Mouse (Mus musculus): ENCODE results near the gene Gm9970. TPM values are rescaled to one million over a fixed set of nuclear protein-coding genes. Genes with fewer than 3 reads are reported as not detected.

Gene Gm9970
- polyA plus RNA-seq, 1 experiment from 2014 or later = not detected

DNA sequence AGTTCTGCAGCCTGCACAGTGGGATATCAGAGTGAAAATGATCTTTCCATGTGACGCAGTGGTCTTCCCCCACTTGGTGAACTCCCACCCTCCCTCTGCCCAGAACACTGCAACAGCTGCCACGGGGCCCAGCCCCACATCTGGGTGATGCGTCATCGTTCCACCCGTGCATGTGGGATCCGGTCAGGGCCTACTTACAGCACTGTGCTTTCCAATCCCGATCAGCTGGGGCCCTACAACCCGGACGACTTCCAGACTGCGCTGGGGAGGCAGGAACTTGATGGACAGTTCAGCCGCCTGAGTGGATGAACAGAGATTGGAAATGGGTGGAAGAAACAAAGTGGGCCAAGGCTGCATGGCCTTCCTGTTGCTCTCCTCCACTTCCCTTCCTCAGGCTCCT lies 16.6 kb upstream of the Gm9970 start:
- Histone ChIP-seq H3K9me3 (ENCODE audit: control insufficient read depth, low read length) (no peaks in the 10 kb centered on the region), H3K9ac (ENCODE audit: low read depth, low read length) (no peak overlapping the region), H3K4me1 (replicated peaks; ENCODE audit: control insufficient read depth, insufficient read depth, low read length) (no peaks in the 10 kb centered on the region), H3K4me3 (ENCODE audit: low read depth, low read length) (no peak overlapping the region), H3K27ac (ENCODE audit: low read depth, low read length) (no peak overlapping the region), H3K4me2 (no peak overlapping the region), H3K36me3 (ENCODE audit: control insufficient read depth, insufficient read depth, low read length) (no peaks in the 10 kb centered on the region; the same call in none of the 2 replicates), H3K27me3 (replicated peaks; ENCODE audit: control insufficient read depth, insufficient read depth, low read length) (no peaks in the 10 kb centered on the region)
- DNase-seq (ENCODE audit: low spot score) (no peak), ATAC-seq (replicated peaks; ENCODE audit: low FRiP score) (no peak)
- 80% methylated on average over 11 of the region's 11 CpGs for WGBS

DNA sequence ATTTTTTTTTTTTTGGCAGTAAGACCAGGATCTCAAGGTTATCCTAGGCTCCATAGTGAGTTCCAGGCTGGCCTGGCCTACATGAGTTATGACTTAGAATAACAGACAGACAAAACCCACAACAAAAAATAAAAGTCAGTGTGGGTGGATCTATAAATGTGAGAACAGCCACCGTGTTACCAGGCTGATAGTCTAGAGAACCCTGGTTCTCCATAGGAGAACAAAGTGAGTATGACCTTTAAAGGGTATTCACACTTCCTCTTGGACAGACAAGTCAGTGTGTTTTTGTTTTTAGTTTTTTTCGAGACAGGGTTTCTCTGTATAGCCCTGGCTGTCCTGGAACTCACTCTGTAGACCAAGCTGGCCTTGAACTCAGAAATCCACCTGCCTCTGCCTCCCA lies 14.9 kb upstream of the Gm9970 start:
- Histone ChIP-seq H3K27ac (ENCODE audit: low read depth, low read length) (no peak overlapping the region), H3K9ac (ENCODE audit: low read depth, low read length) (no peak overlapping the region), H3K4me1 (replicated peaks; ENCODE audit: control insufficient read depth, insufficient read depth, low read length) (peaks cover 5% of the 10 kb centered on the region; the same call in 1 of the 2 replicates), H3K36me3 (ENCODE audit: control insufficient read depth, insufficient read depth, low read length) (peaks cover 7% of the 10 kb centered on the region), H3K27me3 (replicated peaks; ENCODE audit: control insufficient read depth, insufficient read depth, low read length) (no peaks in the 10 kb centered on the region), H3K9me3 (ENCODE audit: control insufficient read depth, low read length) (no peaks in the 10 kb centered on the region), H3K4me2 (no peak overlapping the region), H3K4me3 (ENCODE audit: low read depth, low read length) (no peak overlapping the region)
- no peak for DNase-seq (ENCODE audit: low spot score)
- ATAC-seq (replicated peaks; ENCODE audit: low FRiP score) = no peak
- 91% methylated on average over 2 of the region's 2 CpGs for WGBS

DNA sequence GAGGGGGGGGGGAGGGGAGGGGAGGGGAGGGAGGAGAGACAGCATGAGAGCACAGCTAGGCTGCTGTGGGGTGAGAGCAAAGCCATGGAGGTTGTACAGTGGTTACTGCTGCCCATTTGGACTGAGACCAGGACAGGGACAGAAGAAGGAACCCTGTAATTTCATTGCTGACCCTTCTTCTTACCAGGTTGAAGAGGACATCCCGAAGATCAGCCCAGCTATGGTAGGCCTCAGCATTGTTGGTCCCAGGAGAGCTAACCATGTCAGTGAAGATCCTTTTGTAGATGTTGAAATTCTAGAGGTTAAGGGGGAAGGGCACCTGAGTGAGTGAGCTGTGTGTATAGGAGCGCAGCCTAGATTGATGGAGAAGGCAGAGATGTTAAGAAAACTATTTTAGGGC lies 14.3 kb upstream of the Gm9970 start:
- Histone ChIP-seq H3K4me3 (ENCODE audit: low read depth, low read length) (no peak overlapping the region), H3K9ac (ENCODE audit: low read depth, low read length) (no peak overlapping the region), H3K27me3 (replicated peaks; ENCODE audit: control insufficient read depth, insufficient read depth, low read length) (no peaks in the 10 kb centered on the region), H3K4me2 (no peak overlapping the region), H3K27ac (ENCODE audit: low read depth, low read length) (no peak overlapping the region), H3K4me1 (replicated peaks; ENCODE audit: control insufficient read depth, insufficient read depth, low read length) (peaks cover 6% of the 10 kb centered on the region; the same call in 1 of the 2 replicates), H3K36me3 (ENCODE audit: control insufficient read depth, insufficient read depth, low read length) (peaks cover 13% of the 10 kb centered on the region), H3K9me3 (ENCODE audit: control insufficient read depth, low read length) (no peaks in the 10 kb centered on the region)
- 94% methylated on average over 2 of the region's 2 CpGs for WGBS
- peak; percentile 26 for DNase-seq (ENCODE audit: low spot score)
- ATAC-seq (replicated peaks; ENCODE audit: low FRiP score) = no peak

DNA sequence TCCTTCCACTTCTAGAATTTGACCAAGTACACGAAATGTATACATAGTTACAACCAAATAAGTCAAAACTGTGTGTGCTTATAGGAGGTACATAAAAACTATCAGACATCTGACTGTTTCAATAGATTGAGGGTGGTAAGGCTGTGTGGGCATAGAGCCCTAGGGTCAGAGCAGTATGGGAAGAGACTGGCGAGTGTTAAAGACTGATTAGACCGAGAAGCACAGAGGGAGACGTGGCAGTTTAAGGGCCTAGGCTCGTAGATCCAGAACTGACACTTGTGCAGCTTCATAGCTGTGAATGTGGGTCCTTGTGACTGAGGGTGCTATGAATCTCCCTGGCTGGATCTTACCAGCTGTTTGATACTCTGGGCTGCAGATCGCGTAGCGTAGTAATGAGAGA lies 13.9 kb upstream of the Gm9970 start:
- Histone ChIP-seq H3K36me3 (ENCODE audit: control insufficient read depth, insufficient read depth, low read length) (peaks cover 15% of the 10 kb centered on the region), H3K4me3 (ENCODE audit: low read depth, low read length) (no peak overlapping the region)

DNA sequence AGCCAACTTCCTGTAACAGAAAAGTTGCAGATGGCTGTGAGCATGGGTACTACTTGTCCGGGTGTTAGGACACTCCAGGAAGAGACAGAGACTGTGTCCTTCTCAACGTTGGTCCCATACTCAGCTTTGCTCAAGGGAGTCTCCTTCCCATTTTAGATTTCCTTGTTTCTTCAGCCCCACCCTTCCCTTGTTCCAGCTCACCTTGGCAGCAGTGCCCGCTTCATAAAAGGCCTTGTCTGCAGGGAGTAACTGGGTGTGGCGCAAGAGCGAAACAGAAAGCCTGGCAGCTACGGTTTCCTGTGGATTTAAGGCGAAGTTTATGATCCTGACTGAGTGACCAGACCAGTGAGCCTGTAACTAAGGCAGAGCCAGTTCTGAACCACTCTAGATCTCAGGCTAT lies 13.4 kb upstream of the Gm9970 start:
- Histone ChIP-seq H3K9me3 (ENCODE audit: control insufficient read depth, low read length) (no peaks in the 10 kb centered on the region), H3K36me3 (ENCODE audit: control insufficient read depth, insufficient read depth, low read length) (peaks cover 18% of the 10 kb centered on the region), H3K27ac (ENCODE audit: low read depth, low read length) (no peak overlapping the region), H3K27me3 (replicated peaks; ENCODE audit: control insufficient read depth, insufficient read depth, low read length) (no peaks in the 10 kb centered on the region), H3K9ac (ENCODE audit: low read depth, low read length) (no peak overlapping the region), H3K4me3 (ENCODE audit: low read depth, low read length) (no peak overlapping the region), H3K4me1 (replicated peaks; ENCODE audit: control insufficient read depth, insufficient read depth, low read length) (peaks cover 6% of the 10 kb centered on the region; the same call in 1 of the 2 replicates), H3K4me2 (no peak overlapping the region)
- 78% methylated on average over 7 of the region's 7 CpGs for WGBS
- ATAC-seq (replicated peaks; ENCODE audit: low FRiP score) (no peak), DNase-seq (ENCODE audit: low spot score) (peak; percentile 20)

More for the DNA sequence above, 13.9 kb upstream of the Gm9970 start:
- Histone ChIP-seq H3K9me3 (ENCODE audit: control insufficient read depth, low read length) (no peaks in the 10 kb centered on the region), H3K9ac (ENCODE audit: low read depth, low read length) (no peak overlapping the region), H3K27ac (ENCODE audit: low read depth, low read length) (no peak overlapping the region), H3K4me1 (replicated peaks; ENCODE audit: control insufficient read depth, insufficient read depth, low read length) (peaks cover 6% of the 10 kb centered on the region; the same call in 1 of the 2 replicates), H3K27me3 (replicated peaks; ENCODE audit: control insufficient read depth, insufficient read depth, low read length) (no peaks in the 10 kb centered on the region), H3K4me2 (no peak overlapping the region)
- 77% methylated on average over 8 of the region's 8 CpGs for WGBS
- no peak for ATAC-seq (replicated peaks; ENCODE audit: low FRiP score)
- DNase-seq (ENCODE audit: low spot score) = peak; percentile 18

DNA sequence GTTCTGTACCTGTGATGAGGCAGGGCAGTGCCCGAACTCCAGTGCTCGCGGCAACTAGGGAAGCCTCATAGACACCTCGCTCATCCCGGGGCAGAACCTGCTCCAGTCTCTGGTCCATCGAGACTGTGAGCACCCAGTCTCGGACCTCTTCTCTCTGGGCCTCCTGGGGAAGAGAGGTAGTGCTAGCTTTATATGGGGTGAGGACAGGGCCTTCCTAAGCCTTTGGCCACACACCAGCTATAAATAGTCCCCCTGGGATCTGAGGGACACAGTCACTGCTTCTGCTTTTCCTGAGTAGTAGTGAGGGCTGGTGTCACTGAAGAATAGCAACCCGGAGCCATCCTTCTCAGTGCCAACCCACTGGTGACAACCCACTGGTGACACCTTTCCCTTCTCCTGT lies 12.8 kb upstream of the Gm9970 start:
- DNase-seq (ENCODE audit: low spot score) (peak; percentile 30), ATAC-seq (replicated peaks; ENCODE audit: low FRiP score) (no peak)
- peaks cover 6% of the 10 kb centered on the region; the same call in 1 of the 2 replicates for H3K4me1 ChIP-seq (replicated peaks; ENCODE audit: control insufficient read depth, insufficient read depth, low read length)
- H3K9ac ChIP-seq (ENCODE audit: low read depth, low read length) = no peak overlapping the region
- 94% methylated on average over 8 of the region's 8 CpGs for WGBS
- H3K4me3 ChIP-seq (ENCODE audit: low read depth, low read length) = no peak overlapping the region
- H3K27ac ChIP-seq (ENCODE audit: low read depth, low read length) = no peak overlapping the region
- peaks cover 22% of the 10 kb centered on the region for H3K36me3 ChIP-seq (ENCODE audit: control insufficient read depth, insufficient read depth, low read length)
- H3K27me3 ChIP-seq (replicated peaks; ENCODE audit: control insufficient read depth, insufficient read depth, low read length) = no peaks in the 10 kb centered on the region
- no peak overlapping the region for H3K4me2 ChIP-seq
- H3K9me3 ChIP-seq (ENCODE audit: control insufficient read depth, low read length) = no peaks in the 10 kb centered on the region

DNA sequence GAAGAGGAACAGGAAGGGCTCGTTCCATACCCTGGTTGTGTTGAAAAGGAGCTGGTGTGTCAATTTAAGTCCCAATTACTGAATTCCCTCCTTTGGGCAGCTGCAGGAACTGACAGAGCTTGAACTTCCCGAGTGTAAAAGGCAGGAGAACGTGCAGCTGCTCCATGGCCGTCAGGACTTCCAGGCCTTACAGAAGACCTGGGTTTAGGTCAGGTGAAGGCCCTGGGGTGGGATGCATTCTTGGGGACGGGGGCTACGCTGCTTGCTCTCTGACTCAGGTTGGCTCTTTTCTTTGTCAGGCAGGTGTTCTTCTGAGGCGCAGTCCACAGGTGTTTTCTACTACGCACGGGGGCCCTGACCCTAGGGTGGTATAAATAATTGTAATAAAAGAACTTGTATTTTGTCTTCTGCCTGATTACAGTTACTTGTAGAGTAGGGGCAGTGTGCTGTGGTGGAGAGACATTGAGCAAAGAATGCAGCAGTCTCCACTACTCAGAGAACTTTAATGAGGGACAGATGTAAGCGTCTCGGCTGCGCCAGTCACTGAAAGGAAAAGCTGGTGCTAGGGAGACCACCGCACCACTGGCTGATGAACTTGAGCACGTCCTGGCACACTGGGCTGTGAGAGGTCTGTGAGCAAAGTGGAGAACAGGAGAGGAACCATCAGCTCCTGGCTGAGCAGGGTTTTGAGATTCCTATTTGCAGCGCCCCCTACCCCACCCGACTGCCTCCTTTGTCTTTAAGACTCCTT lies 11.9 kb upstream of the Gm9970 start:
- no peak overlapping the region for H3K27ac ChIP-seq (ENCODE audit: low read depth, low read length)

DNA sequence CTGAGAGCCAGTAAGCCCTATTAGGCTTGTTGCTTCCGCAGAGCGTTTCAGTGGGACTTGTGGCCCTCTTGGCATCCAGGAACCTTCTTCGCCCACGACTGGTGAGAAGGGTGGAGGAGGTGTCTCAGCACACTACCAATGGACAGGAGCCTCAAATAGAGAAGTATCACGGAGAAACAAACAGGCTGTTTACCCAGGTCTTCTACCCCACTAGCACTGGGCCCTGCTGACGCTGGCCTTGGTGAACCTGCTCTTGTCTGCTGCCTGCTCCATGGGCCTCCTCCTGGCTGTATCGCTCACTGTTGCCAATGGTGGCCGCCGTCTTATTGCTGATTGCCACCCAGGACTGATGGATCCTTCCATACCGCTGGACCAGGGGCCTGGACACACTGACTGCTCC lies 11.1 kb upstream of the Gm9970 start:
- ATAC-seq (replicated peaks; ENCODE audit: low FRiP score) (peak; percentile 9; the same call in 1 of the 2 replicates), DNase-seq (ENCODE audit: low spot score) (no peak)
- Histone ChIP-seq H3K4me3 (ENCODE audit: low read depth, low read length) (peak overlapping the region; percentile 47), H3K27ac (ENCODE audit: low read depth, low read length) (no peak overlapping the region), H3K4me1 (replicated peaks; ENCODE audit: control insufficient read depth, insufficient read depth, low read length) (peaks cover 6% of the 10 kb centered on the region; the same call in 1 of the 2 replicates), H3K9me3 (ENCODE audit: control insufficient read depth, low read length) (no peaks in the 10 kb centered on the region), H3K36me3 (ENCODE audit: control insufficient read depth, insufficient read depth, low read length) (peaks cover 28% of the 10 kb centered on the region), H3K4me2 (peak overlapping the region; percentile 60), H3K27me3 (replicated peaks; ENCODE audit: control insufficient read depth, insufficient read depth, low read length) (no peaks in the 10 kb centered on the region), H3K9ac (ENCODE audit: low read depth, low read length) (no peak overlapping the region)
- 57% methylated on average over 10 of the region's 10 CpGs for WGBS

More for the DNA sequence above, 11.9 kb upstream of the Gm9970 start:
- Histone ChIP-seq H3K27me3 (replicated peaks; ENCODE audit: control insufficient read depth, insufficient read depth, low read length) (no peaks in the 10 kb centered on the region), H3K9me3 (ENCODE audit: control insufficient read depth, low read length) (no peaks in the 10 kb centered on the region), H3K4me1 (replicated peaks; ENCODE audit: control insufficient read depth, insufficient read depth, low read length) (peaks cover 6% of the 10 kb centered on the region; the same call in 1 of the 2 replicates), H3K9ac (ENCODE audit: low read depth, low read length) (no peak overlapping the region), H3K4me2 (peak overlapping the region; percentile 33; the same call in 1 of the 2 replicates), H3K36me3 (ENCODE audit: control insufficient read depth, insufficient read depth, low read length) (peaks cover 28% of the 10 kb centered on the region), H3K4me3 (ENCODE audit: low read depth, low read length) (no peak overlapping the region)
- DNase-seq (ENCODE audit: low spot score) (peak; percentile 30), ATAC-seq (replicated peaks; ENCODE audit: low FRiP score) (no peak)
- WGBS = 82% methylated on average over 16 of the region's 16 CpGs

Measured in liver, embryonic 11.5 days (tissue).